Mouse (Mus musculus): ENCODE measurements around the gene Map3k10.
"Not testable (repeated sequence)": the region's sequence is repeated elsewhere in the genome, so short reads cannot be mapped to it uniquely, and the experiment has no call there.

- TF ChIP-seq GATA1 (IDR thresholded peaks at IDR 0.05; ENCODE audit: borderline replicate concordance, low read length); FLI1 (IDR thresholded peaks at IDR 0.05; ENCODE audit: low read length): not testable (repeated sequence)
These were observed 39.3 kb downstream of the Map3k10 start for GRCm38 (mm10) chr7:27635094-27635493.

Measured in megakaryocyte, embryonic 14.5 days (primary cell).